Mouse (Mus musculus) layer of hippocampus, postnatal 25 days (tissue): ENCODE data around the gene Ifi47. TPM values are rescaled to one million over a fixed set of nuclear protein-coding genes. Genes with fewer than 3 reads are reported as not detected.

Experiments used
- DNase-seq, 2 experiments: peaks; one replicate each; pipeline ENCODE4 v3.0.0; 2022; ENCODE audit warnings: mixed read lengths in 2 of 2, low spot score in 1 of 2; ENCODE audit errors: extremely low spot score in 1 of 2
- total RNA-seq, 2 experiments: library from RNA; stranded (reverse); gene quantifications; 2 replicates each; pipeline ENCODE4 v1.2.3; 2021

The Ifi47 gene
- total RNA-seq, 2 experiments from 2014 or later: 0.33 to 0.44 TPM

DNA sequence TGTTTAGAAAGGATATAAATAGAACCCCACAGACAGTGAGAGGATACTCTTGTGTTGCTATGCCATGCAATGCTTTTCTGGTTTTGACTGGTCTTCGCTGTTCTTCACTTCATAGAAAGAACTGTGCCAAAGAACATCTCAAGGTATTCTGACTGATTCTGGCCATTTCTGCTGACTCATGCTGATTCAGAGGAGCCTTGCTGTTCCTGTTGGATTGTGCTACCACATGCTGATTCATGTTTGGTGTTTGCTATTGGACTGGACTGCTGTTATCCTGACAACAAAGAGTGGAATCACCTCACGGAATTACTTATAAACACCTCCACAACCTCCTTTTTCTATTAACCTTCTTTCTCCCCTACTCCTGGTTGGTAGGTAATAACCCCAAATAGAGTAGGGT, 47.8 kb downstream of the Ifi47 start:
- DNase-seq: no peak

DNA sequence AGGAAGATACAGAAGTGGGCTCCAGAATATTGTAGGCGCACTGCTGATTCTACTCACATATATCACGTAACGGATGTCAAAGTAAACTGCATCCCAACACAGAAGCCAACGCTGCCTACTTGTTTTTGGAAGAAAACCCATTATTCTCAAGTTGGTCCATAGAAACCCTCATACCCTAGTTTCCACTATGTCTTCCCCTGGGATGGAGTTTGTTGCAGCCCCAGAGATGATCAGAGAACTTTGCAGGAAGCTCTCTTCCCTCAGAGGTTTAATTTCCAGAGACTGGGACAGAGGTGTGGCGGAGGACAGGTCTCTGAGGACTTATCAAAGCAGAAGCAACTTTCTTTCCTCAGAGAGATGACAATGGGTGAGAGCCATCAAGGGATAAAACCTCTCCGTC, 65.6 kb downstream of the Ifi47 start, which contains the start of gene Olfr1395:
TSS of gene Olfr1395 (plus strand) at position 301 of the 400 bp plus-strand sequence.
- DNase-seq: no peak

Other genes starting within 250 kb of the Ifi47 start
- gene Gm12184, start 249.9 kb upstream of the Ifi47 start, total RNA-seq: 1 to 10 TPM in 1 of 2 experiments, under 1 TPM in 1; 0.66 to 2.3 TPM
- gene Irgm1, start 204.9 kb upstream of the Ifi47 start, total RNA-seq: 1 to 10 TPM; 4.4 TPM
- under 1 TPM; 0.12 to 0.21 TPM for gene Gm5431, start 174.4 kb upstream of the Ifi47 start, total RNA-seq
- 1 to 10 TPM in 1 of 2 experiments, under 1 TPM in 1; 0.94 to 1.4 TPM for gene Psme2b, start 130.4 kb upstream of the Ifi47 start, total RNA-seq
- gene Olfr56, start 97.7 kb upstream of the Ifi47 start, total RNA-seq: not detected
- 1 to 10 TPM in 1 of 2 experiments, under 1 TPM in 1; 0.66 to 1.1 TPM for gene 9930111J21Rik1, start 97.2 kb upstream of the Ifi47 start, total RNA-seq
- gene Gm12185, start 84.4 kb upstream of the Ifi47 start, total RNA-seq: under 1 TPM in 1 of 2 experiments, not detected in 1; 0.09 TPM
- under 1 TPM in 1 of 2 experiments, not detected in 1; 0.32 TPM for gene Tgtp1, start 82.4 kb upstream of the Ifi47 start, total RNA-seq
- gene 9930111J21Rik2, start 25.3 kb upstream of the Ifi47 start, total RNA-seq: 1 to 10 TPM in 1 of 2 experiments, under 1 TPM in 1; 0.86 to 1.5 TPM
- gene Tgtp2, start 12.4 kb upstream of the Ifi47 start, total RNA-seq: under 1 TPM; 0.45 to 0.62 TPM
- gene Olfr1396, start 38.3 kb downstream of the Ifi47 start, total RNA-seq: not detected
- gene Olfr1395, start 65.7 kb downstream of the Ifi47 start, total RNA-seq: not detected
- gene Olfr1394, start 77.8 kb downstream of the Ifi47 start, total RNA-seq: not detected
- gene Btnl9, start 110.6 kb downstream of the Ifi47 start, total RNA-seq: not detected
- 10 to 100 TPM; 37.9 to 39.3 TPM for gene Zfp62, start 126.7 kb downstream of the Ifi47 start, total RNA-seq
- 10 to 100 TPM; 54.4 to 57.0 TPM for gene Mgat1, start 167.6 kb downstream of the Ifi47 start, total RNA-seq
- gene Olfr1393, start 201.7 kb downstream of the Ifi47 start, total RNA-seq: not detected
- gene Olfr1392, start 208.7 kb downstream of the Ifi47 start, total RNA-seq: not detected
- not detected for gene Olfr10, start 228.2 kb downstream of the Ifi47 start, total RNA-seq
- gene Olfr1391, start 246.2 kb downstream of the Ifi47 start, total RNA-seq: not detected